Mouse (Mus musculus) cerebellum, adult 9-11 months (tissue): ENCODE data around the gene Col6a4.

Experiments used
- DNase-seq: peaks from one replicate; pipeline ENCODE4 v3.0.0; 2022

Gene Col6a4

DNA sequence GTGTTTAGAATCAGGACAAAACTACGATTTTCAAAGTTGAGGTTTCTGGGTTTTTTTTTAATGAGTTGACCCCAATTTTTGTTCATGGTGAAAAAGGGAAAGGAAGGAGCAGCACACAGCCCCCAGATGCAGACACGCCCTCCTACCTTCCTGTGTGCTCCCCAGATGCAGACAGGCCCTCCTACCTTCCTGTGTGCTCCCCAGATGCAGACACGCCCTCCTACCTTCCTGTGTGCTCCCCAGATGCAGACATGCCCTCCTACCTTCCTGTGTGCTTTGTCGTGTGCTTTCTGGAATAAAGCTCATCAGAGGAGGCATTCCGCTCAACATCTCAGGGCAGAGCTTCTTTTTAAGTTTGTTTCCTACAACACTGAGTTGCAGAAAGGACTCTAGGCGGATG, 24.9 kb downstream of the Col6a4 start:
- DNase-seq: no peak

DNA sequence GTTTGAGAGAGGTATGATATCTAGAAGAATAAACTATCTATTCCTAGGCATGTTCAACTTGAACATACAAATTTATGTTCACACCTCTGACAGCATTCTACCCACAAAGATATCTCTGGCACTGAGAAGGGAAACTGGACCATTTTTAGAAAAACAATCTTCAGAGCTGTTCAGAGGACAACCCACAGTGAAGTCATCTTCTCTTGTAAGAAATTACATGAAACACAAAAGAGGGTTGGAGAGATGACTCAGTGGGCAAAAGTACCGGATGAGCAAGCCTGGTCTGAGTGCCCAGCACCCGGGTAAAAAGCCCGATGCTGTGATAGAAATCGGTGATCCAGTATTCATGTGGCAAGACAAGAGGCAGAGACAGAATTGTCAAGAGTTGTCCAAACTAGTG, 43.1 kb downstream of the Col6a4 start:
- no peak for DNase-seq

DNA sequence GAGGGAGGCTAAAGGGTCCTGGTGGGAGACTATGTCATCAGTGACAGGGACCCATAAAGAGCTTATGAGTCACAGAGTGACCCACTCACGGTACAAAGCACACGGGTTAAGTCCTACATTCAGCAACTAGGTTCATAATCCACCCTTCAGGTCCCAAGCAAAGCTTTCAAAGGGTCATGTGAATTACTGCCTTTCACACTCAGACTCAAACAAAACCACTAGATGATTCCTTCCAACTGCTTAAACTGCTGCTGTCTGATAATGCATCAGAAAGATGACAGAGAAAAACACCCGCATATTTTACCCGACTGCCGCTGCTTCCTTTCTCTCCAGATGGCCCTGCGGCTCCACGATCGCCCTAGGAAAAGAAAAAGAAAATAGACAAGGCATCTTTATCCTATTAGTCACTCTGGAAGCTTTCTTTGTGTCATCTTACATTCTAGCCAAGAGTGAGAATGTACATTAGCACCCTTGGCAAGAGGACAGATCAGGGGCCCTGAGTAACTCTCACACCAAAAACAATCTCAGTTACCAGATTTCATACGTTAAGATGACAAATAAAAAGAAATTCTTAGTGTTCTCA, 52.6 kb downstream of the Col6a4 start:
- DNase-seq: no peak

DNA sequence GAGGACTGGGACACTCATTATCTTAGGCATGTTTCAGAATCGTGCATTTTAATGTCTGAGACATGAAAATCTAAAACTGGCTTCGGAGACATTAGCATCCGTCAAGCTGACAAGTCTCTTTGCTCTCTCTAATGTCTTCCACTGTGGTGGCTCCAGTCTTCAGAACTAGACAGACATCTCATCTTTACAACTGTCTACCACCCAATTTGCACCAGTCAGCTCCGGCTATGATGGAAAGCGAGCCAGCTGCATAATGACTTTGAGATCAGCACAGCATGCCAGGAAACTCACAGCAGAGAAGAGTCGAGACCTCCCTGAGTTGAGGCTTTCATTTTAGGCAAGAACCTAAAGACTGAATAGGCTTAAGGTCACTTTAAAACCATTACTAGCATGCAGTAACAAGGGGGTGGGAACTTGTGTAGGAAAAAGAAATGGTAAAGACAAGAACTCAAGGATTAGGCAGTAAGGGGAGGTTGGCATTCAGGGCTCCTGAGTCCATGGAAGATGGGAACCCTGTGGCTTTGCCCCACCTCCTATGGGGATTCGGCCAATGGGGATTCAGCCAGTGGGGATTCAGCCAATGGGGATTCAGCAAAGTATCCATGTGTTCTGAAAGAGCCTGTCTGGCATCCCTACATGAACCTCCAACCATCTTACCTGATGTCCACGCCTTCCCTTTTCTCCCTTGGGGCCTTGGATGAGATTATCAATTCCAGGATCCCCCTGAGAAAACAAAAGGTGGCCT, 56.5 kb downstream of the Col6a4 start:
- no peak for DNase-seq

DNA sequence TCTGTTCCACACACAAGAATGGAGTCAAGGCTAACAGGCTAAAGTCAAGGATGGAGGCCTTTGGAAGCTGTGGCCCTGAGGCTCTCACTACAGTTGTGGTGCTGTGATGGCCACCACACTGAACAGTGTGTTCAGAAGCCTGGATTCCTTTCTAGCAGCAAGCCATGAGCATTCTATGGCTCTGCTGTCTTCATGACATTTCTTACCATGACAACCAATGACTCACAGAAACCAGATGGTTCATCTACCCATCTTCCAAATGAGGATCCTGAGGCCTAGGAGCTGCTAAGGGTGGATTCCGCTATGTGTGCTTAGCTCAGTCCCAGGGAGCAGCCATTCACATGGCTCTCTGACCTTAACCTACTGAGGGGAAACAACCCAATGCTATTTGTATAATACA, 57.3 kb downstream of the Col6a4 start:
- no peak for DNase-seq

DNA sequence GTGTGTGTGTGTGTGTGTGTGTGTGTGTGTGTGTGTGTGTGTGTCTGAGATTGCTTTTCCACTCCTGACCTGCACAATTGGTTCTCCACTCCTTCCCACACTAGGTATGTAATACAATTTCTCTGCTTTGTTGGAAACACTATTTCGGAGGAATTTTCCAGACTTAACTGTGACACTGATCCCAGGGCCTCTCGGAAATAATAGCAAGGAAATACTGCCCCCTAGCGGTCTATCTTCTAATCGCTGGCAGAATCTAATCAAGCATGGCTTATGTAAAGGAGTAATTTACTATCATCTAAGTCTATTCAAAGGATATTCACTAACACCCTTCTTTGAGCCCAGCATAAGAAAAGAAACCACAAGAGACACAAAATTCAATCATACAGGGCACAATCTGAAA, 57.7 kb downstream of the Col6a4 start:
- DNase-seq: peak; percentile 19

DNA sequence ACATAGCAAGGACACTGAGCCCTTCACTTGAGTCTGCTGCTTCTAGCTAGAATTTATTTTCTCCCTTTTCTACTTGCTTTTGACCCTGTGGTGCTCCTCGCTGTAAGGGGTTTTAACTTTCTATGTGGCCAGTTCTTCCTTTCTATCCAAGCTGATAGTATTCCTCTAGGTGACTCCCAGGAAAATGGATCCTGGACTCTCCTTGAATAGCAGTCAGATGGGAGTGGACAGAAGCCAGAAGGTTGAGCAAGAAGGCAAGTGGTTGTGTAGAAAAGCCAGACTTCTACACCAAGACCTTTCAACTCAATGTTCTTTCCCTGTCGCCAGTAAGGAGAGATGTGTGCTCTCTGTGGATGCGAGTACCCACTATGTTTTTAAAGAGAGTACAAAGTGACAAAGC, 80.9 kb downstream of the Col6a4 start:
- DNase-seq: no peak

DNA sequence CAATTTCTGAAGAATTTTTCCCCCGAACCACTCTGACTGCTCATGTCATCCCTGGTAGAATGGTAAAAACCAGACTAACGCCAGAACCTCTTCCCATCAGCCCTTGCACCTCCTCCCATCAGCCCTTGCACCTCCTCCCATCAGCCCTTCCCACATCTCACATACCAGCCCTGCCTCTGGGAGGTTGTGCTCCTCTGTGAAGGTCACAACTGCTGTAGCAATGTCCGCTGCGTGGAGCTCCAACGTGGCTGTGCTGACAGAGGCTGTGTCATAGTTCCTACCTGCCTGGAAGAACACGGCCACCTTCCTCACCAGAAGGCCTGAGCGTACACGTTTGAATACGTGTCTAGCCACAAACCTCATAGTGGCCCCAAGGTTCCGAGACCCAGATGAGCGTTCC, 83.4 kb downstream of the Col6a4 start:
- DNase-seq: no peak

DNA sequence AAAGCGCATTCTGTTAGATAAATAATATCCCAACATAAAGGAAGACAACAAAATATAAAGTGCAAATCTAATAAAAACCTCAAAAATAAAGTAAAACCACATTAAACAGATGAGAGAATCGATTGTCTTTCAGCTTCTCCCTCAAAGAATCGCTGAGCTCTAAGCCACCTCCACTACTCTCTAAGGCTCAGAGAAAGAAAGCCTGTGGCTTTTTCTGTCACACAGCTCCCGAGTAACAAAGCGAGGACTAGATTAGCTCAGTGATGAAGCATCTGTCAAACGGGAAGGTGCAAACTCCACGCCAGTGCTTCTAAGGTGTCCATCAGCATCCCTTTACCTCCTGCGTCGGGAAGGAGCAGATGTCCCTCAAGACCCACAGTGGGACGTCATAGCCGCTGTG, 98.6 kb downstream of the Col6a4 start:
- no peak for DNase-seq

DNA sequence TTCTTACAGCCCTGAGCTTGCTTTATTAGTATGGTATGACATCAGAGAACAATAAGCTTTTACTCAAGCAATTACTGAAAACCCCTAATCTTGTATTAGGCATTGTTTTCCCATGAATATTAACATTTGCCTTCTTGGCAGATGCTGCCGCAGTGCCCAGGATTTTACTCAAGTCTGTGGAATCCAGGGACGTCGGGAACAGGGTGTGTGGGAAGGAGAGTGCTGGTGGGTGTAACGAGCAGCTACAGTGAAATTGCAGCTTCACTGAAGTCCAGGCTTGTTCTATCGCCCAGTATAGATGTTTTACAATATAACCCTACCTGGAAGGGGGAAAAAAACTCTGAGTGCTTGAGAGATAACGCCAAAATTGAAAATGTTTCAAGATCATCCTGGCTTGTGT, 104.2 kb downstream of the Col6a4 start:
- no peak for DNase-seq

DNA sequence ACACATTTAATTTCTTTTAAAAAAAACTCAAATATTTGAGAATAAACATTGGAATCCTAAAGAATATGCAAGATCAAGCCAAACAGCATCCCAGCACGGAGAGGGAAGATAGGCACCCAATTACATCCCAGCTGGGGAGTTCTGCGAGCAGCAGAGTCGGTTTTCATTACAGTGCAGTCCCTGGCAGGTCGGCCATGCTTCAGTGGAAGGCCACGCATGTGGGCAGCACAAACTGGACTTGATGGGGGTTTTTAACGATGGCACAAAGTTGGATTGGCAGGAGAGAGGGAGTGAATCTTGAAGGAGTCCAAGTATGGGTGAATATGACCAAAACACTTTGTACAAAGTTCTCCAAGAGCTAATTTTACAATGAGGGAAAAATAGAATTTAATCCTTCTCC, 106.5 kb downstream of the Col6a4 start:
- DNase-seq: no peak

DNA sequence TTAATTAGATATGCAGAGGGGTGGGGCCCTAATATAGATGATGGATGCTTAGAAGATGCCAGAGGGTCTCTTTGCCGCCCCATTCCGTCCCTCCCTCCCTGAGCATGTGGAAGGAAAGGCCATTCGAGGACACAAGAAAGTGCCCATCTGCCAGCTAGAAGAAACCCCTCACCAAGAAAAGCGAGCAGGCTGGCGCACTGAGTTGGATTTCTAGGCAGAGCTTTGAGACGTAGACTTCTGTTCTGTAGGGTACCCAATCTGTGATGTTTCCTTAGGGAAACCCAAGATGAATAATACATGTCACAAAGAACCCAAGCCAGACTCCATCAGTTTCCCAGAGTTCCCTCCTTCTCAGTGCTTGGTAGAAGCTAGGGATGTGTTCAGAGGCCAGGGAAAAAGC, 107.1 kb downstream of the Col6a4 start:
- no peak for DNase-seq

DNA sequence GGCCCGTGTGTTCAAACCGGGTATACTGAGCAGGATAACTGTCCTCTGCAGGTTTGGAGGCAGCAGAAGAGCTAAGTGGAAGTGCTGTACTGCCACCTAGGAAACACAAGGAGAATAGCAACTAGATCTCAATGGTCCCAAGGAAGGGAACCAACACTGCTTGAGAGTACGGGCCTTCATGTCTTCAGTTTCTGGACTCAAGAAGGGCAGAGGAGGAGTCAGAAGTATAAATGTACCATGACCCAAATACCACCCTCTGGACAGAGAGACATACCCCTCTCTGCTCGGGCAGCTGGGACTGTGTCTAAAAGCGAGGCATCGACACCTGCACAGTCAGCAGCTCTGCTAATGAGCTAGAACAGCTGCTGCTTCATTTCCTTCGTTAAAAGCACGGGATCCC, 108.5 kb downstream of the Col6a4 start:
- DNase-seq: no peak

DNA sequence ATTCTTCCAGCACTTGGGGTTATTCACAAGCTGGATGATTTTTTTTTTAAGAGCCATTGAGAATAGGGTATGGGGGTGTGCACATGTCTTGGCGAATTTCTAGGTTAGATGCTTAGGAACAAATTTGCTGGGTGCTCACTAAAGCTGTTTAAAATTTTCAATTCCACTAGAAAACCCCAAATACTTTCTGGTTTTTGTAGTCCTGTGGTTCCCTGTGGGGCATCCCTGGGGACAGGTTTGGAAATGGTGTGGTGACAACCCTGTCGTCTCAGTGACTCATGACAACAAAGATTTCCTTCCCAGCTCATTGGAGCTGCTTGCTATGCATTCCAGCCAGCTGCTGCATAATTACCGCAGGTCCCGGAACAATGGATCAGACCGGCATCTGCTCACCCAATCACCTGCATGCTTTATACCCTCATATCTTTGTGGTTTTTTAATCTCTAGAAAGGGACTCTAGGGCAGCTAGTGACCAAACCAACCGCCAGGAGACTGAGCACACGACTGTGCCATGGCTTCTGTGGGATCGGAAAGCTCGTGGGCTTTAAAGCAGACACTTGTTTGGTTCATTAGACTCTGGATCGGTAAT, 111.6 kb downstream of the Col6a4 start:
- no peak for DNase-seq

DNA sequence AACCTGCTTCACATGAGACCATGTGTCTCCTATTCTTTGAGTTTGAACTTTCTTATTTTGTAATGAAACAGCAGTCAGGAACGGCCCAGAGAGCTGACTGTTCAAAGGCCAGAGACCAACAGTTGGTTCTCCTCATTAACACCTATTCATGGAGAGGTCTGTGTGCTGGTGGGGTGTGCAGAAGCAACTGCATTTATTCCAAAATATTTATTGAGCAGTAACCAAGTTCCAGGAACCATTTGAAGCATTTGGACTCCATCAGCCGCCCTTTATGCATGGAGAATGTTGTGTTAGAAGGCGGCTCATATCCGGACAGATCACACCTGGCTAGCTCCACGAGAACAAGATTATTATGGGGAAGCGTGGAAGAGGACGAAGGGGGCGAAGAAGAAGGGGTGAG, 118.1 kb downstream of the Col6a4 start:
- no peak for DNase-seq

DNA sequence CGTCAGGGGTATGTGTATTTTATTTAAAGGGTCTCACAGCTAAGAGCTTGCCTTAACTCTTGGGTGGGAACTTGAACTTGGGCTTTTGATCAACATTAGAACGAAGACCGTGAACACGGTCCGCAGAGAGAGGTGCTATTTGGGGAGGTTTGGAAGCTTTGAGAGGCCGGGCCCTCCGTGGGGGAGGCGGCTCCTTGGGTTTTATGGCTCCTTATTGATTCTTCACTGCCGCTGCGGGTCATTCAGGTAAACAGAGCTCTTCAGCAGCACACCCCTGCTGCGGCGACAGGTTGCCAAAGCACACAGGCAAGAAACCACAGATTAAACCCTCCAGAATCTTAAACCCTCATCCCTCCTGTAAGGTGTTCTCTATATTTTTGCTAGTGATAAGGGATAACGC, 119.7 kb downstream of the Col6a4 start:
- DNase-seq: no peak

DNA sequence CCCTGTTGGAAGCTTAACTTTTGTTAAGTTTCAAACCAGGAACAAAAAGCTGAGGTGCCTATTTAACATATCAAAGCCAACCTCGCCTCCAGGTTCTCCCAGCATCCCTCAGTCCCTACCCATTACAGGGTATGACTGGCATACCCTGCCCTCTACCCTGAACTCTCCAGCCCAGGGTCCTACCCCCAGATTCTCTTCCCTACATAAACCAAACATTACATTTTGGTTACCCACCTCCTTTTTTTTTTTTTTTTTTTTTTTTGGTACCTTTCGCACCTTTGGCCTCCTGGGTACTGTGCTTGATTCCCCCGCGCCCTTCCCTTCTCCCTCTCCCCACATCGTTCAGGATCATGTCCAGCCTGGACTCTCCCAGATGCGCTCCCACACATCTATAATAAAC, 120.3 kb downstream of the Col6a4 start:
- no peak for DNase-seq

DNA sequence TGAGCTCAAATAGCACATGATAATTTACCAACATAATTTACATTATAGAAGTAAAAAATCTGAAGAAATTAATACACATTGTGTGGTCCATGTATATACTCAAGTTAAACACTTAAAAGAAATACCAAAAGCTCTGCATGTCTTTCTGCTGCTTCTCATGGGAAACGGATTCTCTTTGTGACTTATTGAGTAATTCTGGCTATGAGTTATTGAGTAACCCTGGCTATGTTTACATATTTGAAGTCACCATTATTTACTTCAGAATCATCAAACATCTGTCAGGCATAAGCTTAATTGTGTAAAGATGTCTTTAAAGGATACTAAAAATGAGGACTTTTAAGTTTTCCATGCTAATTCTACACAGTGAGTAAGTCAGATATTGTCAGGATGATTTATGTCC, 122.8 kb downstream of the Col6a4 start:
- DNase-seq: no peak

DNA sequence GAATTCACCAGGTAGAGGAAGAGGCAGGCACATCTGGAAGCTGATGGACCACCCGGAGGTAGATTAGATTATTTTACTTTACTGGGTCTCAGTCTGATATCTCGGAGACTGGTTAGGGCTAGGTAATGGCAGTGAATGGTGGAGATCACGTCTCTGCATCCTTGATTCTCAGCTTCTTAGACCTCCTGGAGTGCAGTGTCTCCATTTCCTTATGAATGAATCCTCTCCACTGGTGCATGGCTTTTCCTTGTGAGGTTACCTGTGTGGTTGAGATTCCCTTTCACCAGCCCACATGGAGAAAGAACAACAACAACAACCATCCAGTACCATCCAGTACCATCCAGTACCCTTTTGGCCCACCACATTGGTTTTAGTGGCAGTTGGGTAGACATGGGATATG, 124.6 kb downstream of the Col6a4 start:
- no peak for DNase-seq

DNA sequence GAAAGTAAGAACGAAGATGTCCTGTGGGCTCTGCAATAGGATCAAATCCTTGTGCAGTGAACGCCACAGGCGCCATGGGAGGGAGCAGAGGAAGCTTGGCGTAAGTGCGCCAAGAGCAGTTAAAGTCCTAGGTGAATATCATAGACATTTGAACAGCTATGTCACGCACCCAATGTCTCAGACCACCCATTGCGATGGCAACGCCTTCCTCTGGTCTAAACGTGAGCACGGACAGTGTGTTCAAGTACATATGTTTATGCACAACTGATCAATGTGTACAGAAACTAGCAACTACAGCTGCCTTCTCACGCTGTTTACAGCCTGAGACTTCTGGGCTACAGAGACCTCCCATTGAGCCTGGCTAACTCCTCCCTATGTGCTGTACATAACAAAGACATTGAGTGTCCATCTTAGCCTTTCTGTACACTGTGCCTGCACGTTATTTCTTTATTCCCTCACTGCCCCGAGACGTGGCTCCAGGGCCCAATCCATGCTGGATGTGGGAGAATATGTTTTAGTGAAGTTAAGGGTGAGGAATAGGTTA, 125.2 kb downstream of the Col6a4 start:
- DNase-seq: no peak

DNA sequence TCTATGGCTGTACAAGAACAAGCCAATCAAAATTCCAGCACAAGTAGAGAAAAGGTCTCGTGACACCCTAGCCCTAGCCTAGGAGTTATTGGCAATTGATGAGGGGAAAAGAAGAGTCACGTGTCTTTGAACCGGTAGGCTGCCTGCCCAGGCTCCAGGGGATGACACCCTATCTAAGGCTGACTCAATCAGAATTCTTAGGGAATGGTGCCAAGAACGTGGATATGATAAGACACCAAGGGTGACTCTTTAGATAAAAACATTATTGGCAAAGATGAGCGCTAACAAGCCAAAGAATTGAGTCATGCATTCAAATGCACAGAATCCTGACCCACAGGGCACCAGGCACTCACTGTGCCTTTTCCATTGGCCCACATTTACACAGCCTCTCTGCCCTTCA, 125.7 kb downstream of the Col6a4 start:
- no peak for DNase-seq

DNA sequence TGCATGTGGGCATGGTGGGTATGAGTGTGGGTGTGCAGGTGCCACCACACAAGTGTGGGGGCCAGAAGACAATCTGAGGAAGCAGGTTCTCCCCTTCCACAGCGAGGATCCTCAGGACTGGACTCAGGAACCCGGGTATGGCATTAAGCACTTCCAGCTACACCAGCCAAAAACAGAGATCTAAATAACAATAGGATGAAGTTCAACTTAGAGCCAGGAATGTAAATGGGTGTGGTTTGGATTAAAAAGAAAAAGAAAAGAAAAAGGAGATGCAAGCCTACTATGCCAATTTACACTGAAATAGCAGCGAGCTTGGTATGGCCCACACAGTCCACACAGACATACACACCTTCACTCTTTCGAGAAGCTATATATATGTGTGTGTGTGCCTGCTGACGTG, 128.6 kb downstream of the Col6a4 start:
- DNase-seq: no peak

DNA sequence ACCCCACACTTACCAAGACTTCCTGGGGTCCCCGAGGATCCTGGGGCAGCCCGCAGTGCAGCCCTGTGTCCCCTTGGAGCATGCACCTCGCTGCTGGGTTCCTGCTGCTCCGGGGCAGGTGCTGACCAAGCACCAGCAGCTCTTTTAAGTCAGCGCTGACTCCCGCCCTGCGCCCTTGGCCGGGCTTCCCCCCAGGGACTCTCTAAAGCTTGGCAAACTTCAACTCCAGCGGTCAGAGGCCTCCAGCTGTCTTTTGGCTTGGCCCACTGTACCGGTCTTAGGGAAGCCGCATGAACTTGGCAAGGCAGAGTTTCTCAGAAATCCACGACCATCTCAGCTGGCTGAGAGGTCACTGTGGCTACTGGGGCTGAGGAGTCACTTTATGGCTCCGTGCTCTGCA, 136.1 kb downstream of the Col6a4 start, which contains the start of gene Col6a5:
TSS of gene Col6a5 (minus strand) at position 111 of the 400 bp plus-strand sequence.
- peak; percentile 1 for DNase-seq

DNA sequence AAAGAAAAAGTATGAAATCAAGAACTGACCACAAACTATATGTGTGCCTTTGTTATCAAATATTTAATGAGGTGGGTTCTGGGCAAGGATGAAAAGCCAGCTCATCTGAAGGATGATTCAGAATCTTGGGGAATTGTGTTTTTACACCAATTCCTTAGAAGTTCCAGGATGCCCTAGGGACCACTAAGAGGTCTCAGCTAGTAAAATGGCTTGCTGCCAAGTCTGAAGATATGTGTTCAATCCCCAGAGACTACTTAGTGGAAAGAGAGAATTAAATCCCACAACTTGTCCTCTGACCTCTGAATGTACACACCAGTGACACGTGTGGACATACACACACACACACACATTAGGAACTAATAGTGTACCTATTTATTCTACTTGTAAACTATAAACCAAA, 137.5 kb downstream of the Col6a4 start:
- no peak for DNase-seq
